Mouse (Mus musculus): ENCODE measurements around the gene Pakap. TPM values are rescaled to one million over a fixed set of nuclear protein-coding genes. Genes with fewer than 3 reads are reported as not detected.
A peak's percentile ranks its signal among the peaks of the same experiment; 100 is the strongest.

The Pakap gene
- polyA plus RNA-seq, 1 experiment from 2014 or later = 21.4 TPM

DNA sequence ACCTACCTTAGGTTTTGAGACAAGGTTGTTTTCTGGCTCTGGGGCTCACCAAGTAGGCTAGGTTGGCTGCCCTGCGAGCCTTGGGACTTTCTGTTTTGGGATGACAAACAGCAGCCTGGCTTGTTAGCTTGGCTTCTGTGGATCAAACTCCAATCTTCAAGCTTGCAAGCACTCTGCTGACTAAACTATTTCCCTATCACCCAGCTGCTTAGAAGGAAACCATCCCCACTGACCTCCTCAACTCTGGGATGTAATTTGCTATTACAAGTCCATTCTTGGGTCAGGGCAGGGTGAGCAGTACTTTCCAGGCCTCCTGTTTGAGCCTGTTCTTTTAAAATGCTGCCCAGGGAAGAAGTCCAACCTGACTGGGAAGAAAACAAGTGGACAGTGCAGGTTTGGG, 196.9 kb downstream of the Pakap start:
- H3K27ac ChIP-seq (ENCODE audit: low read depth, low read length) = no peak overlapping the region
- no peak overlapping the region for H3K9ac ChIP-seq (ENCODE audit: low read length)
- no peak overlapping the region for H3K4me3 ChIP-seq (ENCODE audit: low read depth, low read length)
- 85% methylated on average over 1 of the region's 1 CpGs for WGBS
- peaks cover 7% of the 10 kb centered on the region for H3K4me1 ChIP-seq (ENCODE audit: control insufficient read depth, insufficient read depth, low read length)
- ATAC-seq (ENCODE audit: low FRiP score) (no peak), DNase-seq (ENCODE audit: low spot score, missing footprints) (no peak)
- H3K36me3 ChIP-seq (ENCODE audit: control insufficient read depth, insufficient read depth, low read length) = no peaks in the 10 kb centered on the region
- no peak overlapping the region for H3K4me2 ChIP-seq
- no peaks in the 10 kb centered on the region for H3K27me3 ChIP-seq (ENCODE audit: control insufficient read depth, insufficient read depth, low read length)
- H3K9me3 ChIP-seq (ENCODE audit: control insufficient read depth, low read length) = no peaks in the 10 kb centered on the region

- ATAC-seq (ENCODE audit: low FRiP score) = peak; percentile 55; the same call in 1 of the 2 replicates
- Histone ChIP-seq H3K4me3 (ENCODE audit: low read depth, low read length) (no peak overlapping the region), H3K36me3 (ENCODE audit: control insufficient read depth, insufficient read depth, low read length) (no peaks in the 10 kb centered on the region), H3K9me3 (ENCODE audit: control insufficient read depth, low read length) (no peaks in the 10 kb centered on the region), H3K27ac (ENCODE audit: low read depth, low read length) (no peak overlapping the region; the same call in 1 of the 2 replicates), H3K4me1 (ENCODE audit: control insufficient read depth, insufficient read depth, low read length) (peaks cover 7% of the 10 kb centered on the region), H3K27me3 (ENCODE audit: control insufficient read depth, insufficient read depth, low read length) (no peaks in the 10 kb centered on the region), H3K4me2 (no peak overlapping the region), H3K9ac (ENCODE audit: low read length) (no peak overlapping the region)
- WGBS = 3% methylated on average over 4 of the region's 4 CpGs
- peak; percentile 92 for DNase-seq (ENCODE audit: low spot score, missing footprints)
Observed at GRCm38 (mm10) chr4:57765806-57766205, 197.8 kb downstream of the Pakap start.

GRCm38 (mm10) chr4:57769007-57769406, 201.0 kb downstream of the Pakap start:
- no peak for ATAC-seq (ENCODE audit: low FRiP score)
- WGBS = 87% methylated on average over 3 of the region's 3 CpGs
- Histone ChIP-seq H3K4me3 (ENCODE audit: low read depth, low read length) (no peak overlapping the region), H3K36me3 (ENCODE audit: control insufficient read depth, insufficient read depth, low read length) (no peaks in the 10 kb centered on the region), H3K9me3 (ENCODE audit: control insufficient read depth, low read length) (no peaks in the 10 kb centered on the region), H3K27me3 (ENCODE audit: control insufficient read depth, insufficient read depth, low read length) (no peaks in the 10 kb centered on the region), H3K27ac (ENCODE audit: low read depth, low read length) (no peak overlapping the region), H3K4me2 (no peak overlapping the region), H3K4me1 (ENCODE audit: control insufficient read depth, insufficient read depth, low read length) (peaks cover 7% of the 10 kb centered on the region), H3K9ac (ENCODE audit: low read length) (no peak overlapping the region)
- no peak for DNase-seq (ENCODE audit: low spot score, missing footprints)

DNA sequence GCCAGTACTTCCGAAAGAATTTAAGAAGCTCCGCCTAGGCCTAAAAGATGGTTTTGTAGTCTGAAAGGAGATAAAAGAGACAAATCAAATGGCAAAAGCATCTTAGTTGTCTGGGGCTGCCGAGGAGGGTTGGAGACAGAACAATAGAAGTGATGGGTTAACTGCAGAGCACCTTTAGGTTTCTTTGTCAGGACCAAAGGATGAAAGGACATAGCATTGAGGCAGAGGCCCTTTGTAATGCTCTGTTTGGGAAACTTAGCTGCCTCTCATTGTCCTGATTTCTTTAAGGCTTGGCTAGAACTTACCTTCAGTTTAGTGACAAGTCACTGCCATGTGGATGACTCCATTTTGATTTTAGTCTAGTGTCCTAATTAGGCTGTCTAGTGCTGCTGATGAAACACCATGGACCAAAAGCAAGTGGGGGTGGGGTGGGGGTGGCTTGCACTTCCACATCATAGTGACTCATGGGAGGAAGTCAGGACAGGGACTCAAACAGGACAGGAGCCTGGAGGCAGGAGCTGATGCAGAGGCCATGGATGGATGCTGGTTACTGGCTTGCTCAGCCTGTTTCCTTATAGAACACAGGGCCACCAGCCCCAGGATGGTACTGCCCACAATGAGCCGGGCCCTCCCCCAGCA, 202.3 kb downstream of the Pakap start:
- DNase-seq (ENCODE audit: low spot score, missing footprints) (no peak), ATAC-seq (ENCODE audit: low FRiP score) (no peak)
- no peak overlapping the region for H3K4me3 ChIP-seq (ENCODE audit: low read depth, low read length)
- no peaks in the 10 kb centered on the region for H3K9me3 ChIP-seq (ENCODE audit: control insufficient read depth, low read length)
- peaks cover 7% of the 10 kb centered on the region for H3K4me1 ChIP-seq (ENCODE audit: control insufficient read depth, insufficient read depth, low read length)
- H3K27ac ChIP-seq (ENCODE audit: low read depth, low read length) = no peak overlapping the region
- no peak overlapping the region for H3K9ac ChIP-seq (ENCODE audit: low read length)
- H3K4me2 ChIP-seq = no peak overlapping the region
- no peaks in the 10 kb centered on the region for H3K36me3 ChIP-seq (ENCODE audit: control insufficient read depth, insufficient read depth, low read length)
- H3K27me3 ChIP-seq (ENCODE audit: control insufficient read depth, insufficient read depth, low read length) = no peaks in the 10 kb centered on the region
- 40% methylated on average over 4 of the region's 4 CpGs for WGBS

GRCm38 (mm10) chr4:57771558-57772219, 203.7 kb downstream of the Pakap start:
- no peak for ATAC-seq (ENCODE audit: low FRiP score)
- H3K9ac ChIP-seq (ENCODE audit: low read length) = no peak overlapping the region
- 92% methylated on average over 2 of the region's 2 CpGs for WGBS
- DNase-seq (ENCODE audit: low spot score, missing footprints) = no peak
- no peaks in the 10 kb centered on the region for H3K4me1 ChIP-seq (ENCODE audit: control insufficient read depth, insufficient read depth, low read length)
- H3K4me3 ChIP-seq (ENCODE audit: low read depth, low read length) = no peak overlapping the region
- no peaks in the 10 kb centered on the region for H3K36me3 ChIP-seq (ENCODE audit: control insufficient read depth, insufficient read depth, low read length)
- H3K9me3 ChIP-seq (ENCODE audit: control insufficient read depth, low read length) = no peaks in the 10 kb centered on the region
- no peak overlapping the region for H3K4me2 ChIP-seq
- H3K27ac ChIP-seq (ENCODE audit: low read depth, low read length) = no peak overlapping the region
- H3K27me3 ChIP-seq (ENCODE audit: control insufficient read depth, insufficient read depth, low read length) = no peaks in the 10 kb centered on the region

DNA sequence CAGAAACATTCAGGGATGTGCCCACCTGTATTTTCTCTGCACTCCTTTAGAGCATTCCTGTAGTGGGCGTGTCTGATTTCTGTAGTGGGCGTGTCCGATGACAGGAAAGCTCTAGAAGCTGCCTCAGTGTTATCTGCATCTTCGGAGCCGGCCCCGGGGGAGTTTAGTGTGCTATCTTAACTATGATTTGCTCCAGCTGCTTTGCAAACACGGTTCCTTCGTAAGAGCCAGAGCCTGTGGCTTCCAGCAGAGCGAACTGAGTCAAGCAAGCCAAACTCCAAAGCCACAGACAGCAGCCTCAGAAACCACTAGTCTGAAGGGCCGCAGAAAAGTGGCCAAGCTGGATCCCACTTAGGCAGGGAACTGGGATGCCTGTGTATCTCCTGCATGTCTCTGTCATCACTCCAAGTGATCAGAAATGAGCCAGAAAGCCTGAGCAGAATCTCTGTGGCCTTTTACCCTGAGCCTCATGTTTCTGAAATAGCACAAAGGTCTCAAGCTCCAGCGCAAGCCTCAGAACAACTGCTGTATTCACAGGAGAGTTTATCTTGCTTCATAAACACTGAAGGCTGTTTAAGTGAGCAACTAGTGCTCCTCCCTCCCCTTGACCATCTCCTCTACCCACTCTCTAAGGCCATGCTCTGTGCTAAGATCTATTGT, 205.0 kb downstream of the Pakap start:
- H3K36me3 ChIP-seq (ENCODE audit: control insufficient read depth, insufficient read depth, low read length) = no peaks in the 10 kb centered on the region
- no peak overlapping the region for H3K4me3 ChIP-seq (ENCODE audit: low read depth, low read length)
- no peaks in the 10 kb centered on the region for H3K4me1 ChIP-seq (ENCODE audit: control insufficient read depth, insufficient read depth, low read length)
- no peak overlapping the region for H3K4me2 ChIP-seq
- H3K27ac ChIP-seq (ENCODE audit: low read depth, low read length) = no peak overlapping the region
- ATAC-seq (ENCODE audit: low FRiP score) = no peak
- no peaks in the 10 kb centered on the region for H3K27me3 ChIP-seq (ENCODE audit: control insufficient read depth, insufficient read depth, low read length)
- 62% methylated on average over 11 of the region's 11 CpGs for WGBS
- no peaks in the 10 kb centered on the region for H3K9me3 ChIP-seq (ENCODE audit: control insufficient read depth, low read length)
- DNase-seq (ENCODE audit: low spot score, missing footprints) = no peak
- H3K9ac ChIP-seq (ENCODE audit: low read length) = no peak overlapping the region

DNA sequence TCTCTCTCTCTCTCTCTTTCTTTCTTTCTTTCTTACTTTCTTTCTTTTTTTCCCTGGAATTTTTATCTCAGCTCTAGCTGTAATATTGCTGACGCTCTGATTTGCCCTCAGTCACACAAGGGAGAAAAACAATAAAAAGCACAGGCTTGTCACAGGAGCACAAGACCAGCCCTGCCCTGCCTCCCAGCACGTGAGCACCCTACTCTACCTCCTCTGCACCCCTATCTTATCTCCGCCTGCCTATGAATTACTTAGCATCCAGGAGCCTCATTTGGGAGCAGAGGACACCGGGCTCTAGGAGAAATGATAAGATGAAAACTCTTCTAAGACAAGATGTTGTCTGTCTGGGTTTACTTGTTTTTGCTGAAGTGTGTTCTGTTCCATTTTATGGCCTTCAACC, 206.5 kb downstream of the Pakap start:
- no peaks in the 10 kb centered on the region for H3K4me1 ChIP-seq (ENCODE audit: control insufficient read depth, insufficient read depth, low read length)
- 63% methylated on average over 4 of the region's 4 CpGs for WGBS
- H3K9ac ChIP-seq (ENCODE audit: low read length) = no peak overlapping the region

GRCm38 (mm10) chr4:57775582-57775981, 207.6 kb downstream of the Pakap start:
- H3K36me3 ChIP-seq (ENCODE audit: control insufficient read depth, insufficient read depth, low read length) = no peaks in the 10 kb centered on the region
- H3K4me3 ChIP-seq (ENCODE audit: low read depth, low read length) = no peak overlapping the region
- ATAC-seq (ENCODE audit: low FRiP score) (no peak), DNase-seq (ENCODE audit: low spot score, missing footprints) (no peak)
- no peaks in the 10 kb centered on the region for H3K27me3 ChIP-seq (ENCODE audit: control insufficient read depth, insufficient read depth, low read length)
- no peaks in the 10 kb centered on the region for H3K9me3 ChIP-seq (ENCODE audit: control insufficient read depth, low read length)
- H3K9ac ChIP-seq (ENCODE audit: low read length) = no peak overlapping the region
- no peaks in the 10 kb centered on the region for H3K4me1 ChIP-seq (ENCODE audit: control insufficient read depth, insufficient read depth, low read length)
- H3K27ac ChIP-seq (ENCODE audit: low read depth, low read length) = no peak overlapping the region
- no peak overlapping the region for H3K4me2 ChIP-seq

More for the DNA sequence above, 206.5 kb downstream of the Pakap start:
- DNase-seq (ENCODE audit: low spot score, missing footprints) = no peak
- Histone ChIP-seq H3K9me3 (ENCODE audit: control insufficient read depth, low read length) (no peaks in the 10 kb centered on the region), H3K4me3 (ENCODE audit: low read depth, low read length) (no peak overlapping the region), H3K27me3 (ENCODE audit: control insufficient read depth, insufficient read depth, low read length) (no peaks in the 10 kb centered on the region), H3K36me3 (ENCODE audit: control insufficient read depth, insufficient read depth, low read length) (no peaks in the 10 kb centered on the region), H3K27ac (ENCODE audit: low read depth, low read length) (no peak overlapping the region), H3K4me2 (no peak overlapping the region)
- no peak for ATAC-seq (ENCODE audit: low FRiP score)

- no peak overlapping the region for H3K27ac ChIP-seq (ENCODE audit: low read depth, low read length)
- peaks cover 24% of the 10 kb centered on the region for H3K4me1 ChIP-seq (ENCODE audit: control insufficient read depth, insufficient read depth, low read length)
- peaks cover 6% of the 10 kb centered on the region; the same call in 1 of the 2 replicates for H3K27me3 ChIP-seq (ENCODE audit: control insufficient read depth, insufficient read depth, low read length)
- H3K4me3 ChIP-seq (ENCODE audit: low read depth, low read length) = no peak overlapping the region
- no peak overlapping the region for H3K9ac ChIP-seq (ENCODE audit: low read length)
- H3K9me3 ChIP-seq (ENCODE audit: control insufficient read depth, low read length) = no peaks in the 10 kb centered on the region
- H3K36me3 ChIP-seq (ENCODE audit: control insufficient read depth, insufficient read depth, low read length) = no peaks in the 10 kb centered on the region
- ATAC-seq (ENCODE audit: low FRiP score) = no peak
- 23% methylated on average over 4 of the region's 4 CpGs for WGBS
- DNase-seq (ENCODE audit: low spot score, missing footprints) = peak; percentile 85
- H3K4me2 ChIP-seq = no peak overlapping the region
Observed at GRCm38 (mm10) chr4:57780403-57780802, 212.4 kb downstream of the Pakap start.

Measured in midbrain, embryonic 11.5 days (tissue).